Mouse (Mus musculus) intestine, embryonic 15.5 days (tissue): ENCODE results near the gene Ccl5. TPM values are rescaled to one million over a fixed set of nuclear protein-coding genes. Genes with fewer than 3 reads are reported as not detected.

ENCODE experiments used
- ATAC-seq: fragments of 200-750 bp; cut with Nextera tagmentation; 2 replicates; pipeline ENCODE4 v1.8.0; 2017; ENCODE audit warnings: moderate TSS enrichment, moderate library complexity
- H3K27ac ChIP-seq: fragments of 300-500 bp; sonication (generic); 2 replicates; pipeline ENCODE4 v1.5.1; 2015; ENCODE audit warnings: mild to moderate bottlenecking, inconsistent platforms
- H3K27me3 ChIP-seq: fragments of 300-500 bp; sonication (generic); replicated peaks from 2 replicates; pipeline ENCODE4 v1.6.1; 2015; ENCODE audit warnings: inconsistent platforms
- H3K36me3 ChIP-seq: fragments of 300-500 bp; sonication (generic); 2 replicates; pipeline ENCODE4 v1.6.1; 2015; ENCODE audit warnings: inconsistent platforms
- H3K4me1 ChIP-seq: fragments of 300-500 bp; sonication (generic); replicated peaks from 2 replicates; pipeline ENCODE4 v1.6.1; 2015; ENCODE audit warnings: inconsistent platforms
- H3K4me2 ChIP-seq: fragments of 300-500 bp; sonication (generic); replicated peaks from 2 replicates; pipeline ENCODE4 v1.6.1; 2015; ENCODE audit warnings: mild to moderate bottlenecking, inconsistent platforms
- H3K4me3 ChIP-seq: fragments of 300-500 bp; sonication (generic); replicated peaks from 2 replicates; pipeline ENCODE4 v1.5.1; 2015; ENCODE audit warnings: inconsistent platforms
- H3K9ac ChIP-seq: fragments of 300-500 bp; sonication (generic); 2 replicates; pipeline ENCODE4 v1.6.1; 2015; ENCODE audit warnings: inconsistent platforms
- H3K9me3 ChIP-seq: fragments of 300-500 bp; sonication (generic); 2 replicates; pipeline ENCODE4 v1.6.1; 2016; ENCODE audit warnings: inconsistent platforms
- WGBS: fragments of 180-500 bp; shearing (Covaris S2); methylation state at CpG from one replicate; pipeline ENCODE4 v1.1.7; 2015; 5-methylcytosine and 5-hydroxymethylcytosine counted together
- polyA plus RNA-seq: library from polyadenylated mRNA; unstranded; fragments of >200 nt; fragmentation: Nextera tagmentation; extraction: Ambion mirVana; gene quantifications from 2 replicates; pipeline ENCODE4 v1.2.1, GENCODE M21; 2015

The Ccl5 gene
- polyA plus RNA-seq: 3.1 and 3.7 TPM in 2 replicates

DNA sequence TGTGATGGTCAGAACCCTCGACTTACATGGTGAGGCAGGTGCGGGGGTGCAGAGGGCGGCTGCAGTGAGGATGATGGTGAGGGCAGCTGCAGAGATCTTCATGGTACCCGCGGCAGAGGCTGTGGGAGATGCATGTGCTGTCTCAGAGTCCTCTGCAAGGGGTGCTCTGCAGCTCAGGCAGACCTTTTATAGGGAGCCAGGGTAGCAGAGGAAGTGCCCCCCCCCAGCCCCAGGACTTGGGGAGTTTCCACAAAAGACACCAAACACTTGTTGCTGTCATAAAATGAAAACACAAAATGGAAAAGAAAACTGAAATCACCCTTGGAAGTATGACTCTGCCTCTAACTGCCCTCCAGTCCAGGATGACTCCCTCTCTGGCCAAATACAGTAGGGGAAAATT, at the start of gene Ccl5:
Gene Ccl5, minus strand, starts transcription at position 159 of the 400 bp plus-strand sequence.
- ATAC-seq: no peak
- WGBS: 77% methylated on average over 5 of the region's 5 CpGs

DNA sequence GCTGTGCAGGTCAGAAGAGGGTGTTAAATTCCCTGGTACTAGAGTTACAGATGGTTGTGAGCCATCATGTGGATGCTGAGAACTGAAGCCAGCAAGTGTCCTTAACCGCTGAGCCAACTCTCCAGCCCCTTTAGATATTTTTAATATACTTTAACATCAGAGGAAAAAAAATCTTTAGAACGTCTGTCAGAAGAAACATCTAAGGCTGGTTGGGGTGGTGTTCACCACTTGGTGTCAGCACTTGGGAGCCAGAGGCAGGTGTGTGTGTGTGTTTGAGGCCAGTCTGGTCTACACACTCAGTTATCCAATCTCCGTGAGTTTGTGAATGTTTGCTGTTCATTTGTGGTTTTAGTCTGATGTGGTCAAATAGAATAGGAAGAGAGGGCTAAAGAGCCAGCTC, 48.7 kb upstream of the Ccl5 start:
- no peak overlapping the region for H3K4me3 ChIP-seq
- no peaks in the 10 kb centered on the region for H3K9me3 ChIP-seq
- H3K4me2 ChIP-seq: no peak overlapping the region
- no peak for ATAC-seq
- H3K27me3 ChIP-seq: no peaks in the 10 kb centered on the region
- H3K36me3 ChIP-seq: no peaks in the 10 kb centered on the region
- no peaks in the 10 kb centered on the region for H3K4me1 ChIP-seq
- no peak overlapping the region for H3K27ac ChIP-seq
- WGBS: 80% methylated on average over 3 of the region's 3 CpGs
- no peak overlapping the region for H3K9ac ChIP-seq

More for the DNA sequence above, at the start of gene Ccl5:
- Histone ChIP-seq H3K9ac (no peak within 1 kb of the TSS), H3K4me3 (no peak within 1 kb of the TSS), H3K27me3 (no peaks in the 10 kb centered on the region), H3K27ac (no peak within 1 kb of the TSS), H3K36me3 (no peaks in the 10 kb centered on the region), H3K4me1 (peaks cover 11% of the 10 kb centered on the region; the same call in 1 of the 2 replicates), H3K9me3 (no peaks in the 10 kb centered on the region), H3K4me2 (no peak within 1 kb of the TSS)

- no peak within 1 kb of the TSS for H3K4me2 ChIP-seq
- H3K27me3 ChIP-seq: no peaks in the 10 kb centered on the region
- H3K27ac ChIP-seq: no peak within 1 kb of the TSS
- H3K36me3 ChIP-seq: no peaks in the 10 kb centered on the region
- WGBS: 49% methylated on average over 2 of the region's 2 CpGs
- H3K9me3 ChIP-seq: no peaks in the 10 kb centered on the region
- no peak within 1 kb of the TSS for H3K4me3 ChIP-seq
- H3K4me1 ChIP-seq: no peaks in the 10 kb centered on the region
- no peak within 1 kb of the TSS for H3K9ac ChIP-seq
- ATAC-seq: 0 out of 2 replicates have a peak, but pooled peaks have one; percentile 31
Measured at GRCm38 (mm10) chr11:83578186-83578760, 48.0 kb upstream of the Ccl5 start, which contains the start of gene Ccl9. Gene Ccl9, minus strand, starts transcription at chr11:83578636.

DNA sequence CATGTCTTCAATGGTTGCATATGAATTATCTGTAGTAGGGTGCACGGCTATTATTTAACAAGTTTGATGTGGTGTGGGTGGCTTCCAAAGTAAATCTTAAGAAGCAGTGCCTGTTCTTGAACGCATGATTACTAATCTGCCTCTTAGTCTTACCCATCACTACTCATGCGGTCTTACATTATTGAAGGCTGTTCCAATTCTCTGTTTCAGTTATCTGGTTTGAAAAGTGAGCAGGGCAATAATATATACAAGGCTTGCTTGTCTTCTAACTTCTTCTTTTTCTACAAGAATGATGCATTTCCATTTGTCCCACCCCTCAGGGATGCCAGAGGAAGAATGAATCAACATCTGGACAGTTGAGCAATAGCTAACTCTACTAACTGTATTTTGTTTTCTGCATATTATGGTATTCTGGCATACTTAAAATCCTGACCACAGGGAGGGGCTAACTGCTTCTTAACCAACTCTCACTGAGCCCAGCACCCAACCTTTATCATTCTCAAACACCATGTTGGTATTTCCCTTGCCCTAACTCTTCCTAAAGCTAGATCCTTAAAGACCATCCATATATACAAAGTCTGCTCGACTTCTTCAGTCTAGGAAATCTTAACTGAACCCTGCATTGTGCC, 46.7 kb upstream of the Ccl5 start:
- Histone ChIP-seq H3K27ac (no peak overlapping the region), H3K4me2 (no peak overlapping the region), H3K36me3 (no peaks in the 10 kb centered on the region), H3K4me1 (no peaks in the 10 kb centered on the region), H3K9me3 (no peaks in the 10 kb centered on the region), H3K4me3 (no peak overlapping the region), H3K9ac (no peak overlapping the region), H3K27me3 (no peaks in the 10 kb centered on the region)
- WGBS: 82% methylated on average over 4 of the region's 4 CpGs
- ATAC-seq: no peak

GRCm38 (mm10) chr11:83572834-83573233, 42.5 kb upstream of the Ccl5 start:
- Histone ChIP-seq H3K4me1 (no peaks in the 10 kb centered on the region), H3K27me3 (no peaks in the 10 kb centered on the region), H3K9me3 (no peaks in the 10 kb centered on the region), H3K27ac (no peak overlapping the region), H3K36me3 (no peaks in the 10 kb centered on the region), H3K9ac (no peak overlapping the region), H3K4me3 (no peak overlapping the region), H3K4me2 (no peak overlapping the region)
- 49% methylated on average over 9 of the region's 9 CpGs for WGBS
- 0 out of 2 replicates have a peak, but pooled peaks have one; percentile 56 for ATAC-seq

DNA sequence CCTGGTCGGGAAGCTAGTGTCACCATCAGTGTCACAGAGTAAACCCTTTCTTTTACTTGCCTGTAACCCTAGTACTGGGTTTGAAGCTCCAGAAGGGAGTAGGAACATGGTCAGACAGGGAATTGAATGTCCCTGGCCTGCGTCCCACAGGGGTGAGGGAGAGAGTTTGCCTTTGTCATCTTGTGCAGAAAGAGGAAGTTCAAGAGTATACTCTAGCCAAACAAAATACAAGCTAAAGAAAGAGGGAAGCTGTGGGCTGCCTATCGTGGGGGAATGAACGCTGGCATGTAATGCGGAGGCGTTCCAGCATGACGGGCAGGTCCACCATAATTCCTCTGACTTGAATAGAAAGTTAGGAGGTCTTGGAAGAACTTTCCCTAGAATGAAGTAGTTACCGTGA, 41.9 kb upstream of the Ccl5 start:
- no peak overlapping the region for H3K27ac ChIP-seq
- no peak overlapping the region for H3K4me2 ChIP-seq
- no peak for ATAC-seq
- no peak overlapping the region for H3K4me3 ChIP-seq
- 92% methylated on average over 8 of the region's 8 CpGs for WGBS
- no peaks in the 10 kb centered on the region for H3K27me3 ChIP-seq
- H3K9me3 ChIP-seq: no peaks in the 10 kb centered on the region
- no peaks in the 10 kb centered on the region for H3K36me3 ChIP-seq
- no peak overlapping the region for H3K9ac ChIP-seq
- no peaks in the 10 kb centered on the region for H3K4me1 ChIP-seq

DNA sequence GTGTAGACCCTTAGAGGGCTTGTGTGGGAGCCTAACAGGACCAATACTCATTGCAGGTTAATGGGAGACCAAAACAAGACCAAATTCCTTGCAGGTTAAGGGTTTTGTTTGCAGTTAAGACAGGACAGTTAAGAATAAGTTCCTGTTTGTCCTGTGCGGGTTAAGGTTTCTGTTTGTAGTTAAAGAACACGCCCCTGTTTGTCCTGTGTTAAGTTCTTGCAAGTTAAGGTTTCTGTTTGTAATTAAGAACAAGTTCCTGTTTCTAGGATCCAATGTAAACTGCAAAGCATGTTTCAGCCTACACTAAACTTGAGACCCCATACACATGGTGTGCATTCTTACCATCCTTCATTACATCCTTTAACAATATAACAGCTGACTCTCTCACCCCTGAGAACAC, 39.9 kb upstream of the Ccl5 start:
- ATAC-seq: no peak
- Histone ChIP-seq H3K27ac (no peak overlapping the region), H3K36me3 (no peaks in the 10 kb centered on the region), H3K9me3 (no peaks in the 10 kb centered on the region), H3K4me2 (no peak overlapping the region), H3K4me1 (no peaks in the 10 kb centered on the region), H3K9ac (no peak overlapping the region), H3K4me3 (no peak overlapping the region), H3K27me3 (no peaks in the 10 kb centered on the region)
- 75% methylated on average over 2 of the region's 2 CpGs for WGBS

- WGBS: 91% methylated on average over 7 of the region's 7 CpGs
- Histone ChIP-seq H3K9ac (no peak overlapping the region), H3K36me3 (no peaks in the 10 kb centered on the region), H3K4me1 (no peaks in the 10 kb centered on the region), H3K4me2 (no peak overlapping the region), H3K27ac (no peak overlapping the region), H3K4me3 (no peak overlapping the region), H3K27me3 (no peaks in the 10 kb centered on the region), H3K9me3 (no peaks in the 10 kb centered on the region)
- ATAC-seq: no peak
Measured at GRCm38 (mm10) chr11:83569249-83569648, 38.9 kb upstream of the Ccl5 start.

DNA sequence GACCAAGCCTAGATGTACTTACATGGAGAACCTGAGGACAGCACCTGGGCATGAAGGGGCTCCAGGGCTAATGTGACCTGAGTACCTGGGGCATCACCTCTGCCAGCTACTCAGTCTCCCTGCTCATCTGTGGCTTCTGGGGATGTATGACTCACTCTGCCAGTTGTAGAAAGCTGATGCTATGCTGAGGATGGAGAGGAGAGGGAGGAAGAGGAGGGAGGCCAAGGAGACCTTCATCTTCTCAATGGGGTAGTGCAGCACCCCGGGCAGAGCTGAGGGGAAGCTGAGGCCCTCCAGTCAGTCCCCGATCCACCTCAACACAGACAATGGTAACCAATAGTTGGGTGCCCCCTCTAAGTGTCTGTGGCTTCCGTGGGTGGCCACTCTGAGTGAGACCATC, 38.5 kb upstream of the Ccl5 start:
- Histone ChIP-seq H3K4me3 (no peak overlapping the region), H3K4me2 (no peak overlapping the region), H3K4me1 (no peaks in the 10 kb centered on the region), H3K27me3 (no peaks in the 10 kb centered on the region), H3K27ac (no peak overlapping the region), H3K36me3 (no peaks in the 10 kb centered on the region), H3K9ac (no peak overlapping the region), H3K9me3 (no peaks in the 10 kb centered on the region)
- WGBS: 92% methylated on average over 3 of the region's 3 CpGs
- no peak for ATAC-seq

- Histone ChIP-seq H3K9ac (no peak overlapping the region), H3K27me3 (no peaks in the 10 kb centered on the region), H3K9me3 (no peaks in the 10 kb centered on the region), H3K4me1 (no peaks in the 10 kb centered on the region), H3K36me3 (no peaks in the 10 kb centered on the region), H3K4me2 (no peak overlapping the region), H3K4me3 (no peak overlapping the region), H3K27ac (no peak overlapping the region)
- no peak for ATAC-seq
- WGBS: 90% methylated on average over 9 of the region's 9 CpGs
Measured at GRCm38 (mm10) chr11:83568061-83568460, 37.7 kb upstream of the Ccl5 start.

GRCm38 (mm10) chr11:83567311-83567710, 37.0 kb upstream of the Ccl5 start:
- no peak for ATAC-seq
- Histone ChIP-seq H3K27ac (no peak overlapping the region), H3K4me3 (no peak overlapping the region), H3K27me3 (no peaks in the 10 kb centered on the region), H3K9me3 (no peaks in the 10 kb centered on the region), H3K9ac (no peak overlapping the region), H3K4me1 (no peaks in the 10 kb centered on the region), H3K4me2 (no peak overlapping the region), H3K36me3 (no peaks in the 10 kb centered on the region)
- WGBS: 68% methylated on average over 7 of the region's 7 CpGs

GRCm38 (mm10) chr11:83566617-83567016, 36.3 kb upstream of the Ccl5 start:
- no peaks in the 10 kb centered on the region for H3K36me3 ChIP-seq

DNA sequence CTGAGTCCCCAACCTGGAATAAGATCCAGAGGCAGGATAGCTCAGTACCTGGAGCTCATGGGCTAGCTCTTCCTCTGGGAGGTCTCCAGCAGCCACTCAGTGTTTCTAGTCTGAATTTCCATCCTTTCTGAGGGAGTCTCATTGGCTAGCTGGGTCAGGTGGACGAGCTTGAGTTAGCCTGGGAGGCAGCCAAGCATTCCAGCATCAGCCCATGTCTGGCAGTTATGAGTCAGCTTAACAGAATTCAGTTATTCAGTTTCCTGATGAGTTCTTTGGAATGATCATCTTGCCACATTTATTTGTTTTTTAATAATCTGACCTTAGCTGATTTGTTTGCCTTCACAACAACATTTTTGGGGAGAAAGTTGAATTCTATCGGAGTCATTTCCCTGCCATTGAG, 33.4 kb upstream of the Ccl5 start:
- H3K27me3 ChIP-seq: no peaks in the 10 kb centered on the region
- H3K27ac ChIP-seq: no peak overlapping the region
- H3K9ac ChIP-seq: no peak overlapping the region
- no peak for ATAC-seq
- H3K9me3 ChIP-seq: no peaks in the 10 kb centered on the region
- H3K4me3 ChIP-seq: no peak overlapping the region
- H3K4me1 ChIP-seq: no peaks in the 10 kb centered on the region
- H3K4me2 ChIP-seq: no peak overlapping the region
- WGBS: 69% methylated on average over 2 of the region's 2 CpGs
- H3K36me3 ChIP-seq: no peaks in the 10 kb centered on the region

More at GRCm38 (mm10) chr11:83566617-83567016, 36.3 kb upstream of the Ccl5 start:
- no peak overlapping the region for H3K27ac ChIP-seq
- ATAC-seq: no peak
- no peak overlapping the region for H3K9ac ChIP-seq
- no peaks in the 10 kb centered on the region for H3K4me1 ChIP-seq
- H3K9me3 ChIP-seq: no peaks in the 10 kb centered on the region
- H3K27me3 ChIP-seq: no peaks in the 10 kb centered on the region
- H3K4me2 ChIP-seq: no peak overlapping the region
- no peak overlapping the region for H3K4me3 ChIP-seq
